Mouse (Mus musculus) hindbrain, embryonic 11.5 days (tissue): ENCODE results near the gene Atg4b. TPM values are rescaled to one million over a fixed set of nuclear protein-coding genes. Genes with fewer than 3 reads are reported as not detected.
A peak's percentile ranks its signal among the peaks of the same experiment; 100 is the strongest.

Source experiments
- ATAC-seq: fragments of 200-750 bp; cut with Nextera tagmentation; 2 replicates; pipeline ENCODE4 v1.8.0; 2017; ENCODE audit warnings: mild to moderate bottlenecking, moderate TSS enrichment, moderate library complexity; ENCODE audit not compliant: low FRiP score
- DNase-seq: peaks from one replicate; pipeline ENCODE4 v3.0.0-alpha.2; 2015; ENCODE audit warnings: low spot score
- H3K27ac ChIP-seq: fragments of 300-500 bp; sonication (generic); 2 replicates; pipeline ENCODE4 v1.5.1; 2014; ENCODE audit warnings: mild to moderate bottlenecking, low read depth, low read length
- H3K27me3 ChIP-seq: fragments of 300-500 bp; sonication (generic); 2 replicates; pipeline ENCODE4 v1.6.1; 2014; ENCODE audit warnings: mild to moderate bottlenecking, low read length, moderate library complexity, mixed read lengths; ENCODE audit not compliant: control insufficient read depth, insufficient read depth
- H3K36me3 ChIP-seq: fragments of 300-500 bp; sonication (generic); 2 replicates; pipeline ENCODE4 v1.6.1; 2014; ENCODE audit warnings: mild to moderate bottlenecking, low read length, moderate library complexity, mixed read lengths; ENCODE audit not compliant: control insufficient read depth, insufficient read depth
- H3K4me1 ChIP-seq: fragments of 300-500 bp; sonication (generic); replicated peaks from 2 replicates; pipeline ENCODE4 v1.6.1; 2014; ENCODE audit warnings: low read length, mixed read lengths; ENCODE audit not compliant: control insufficient read depth, insufficient read depth
- H3K4me2 ChIP-seq: fragments of 300-500 bp; sonication (generic); replicated peaks from 2 replicates; pipeline ENCODE4 v1.6.1; 2014; ENCODE audit warnings: mild to moderate bottlenecking, low read depth, low read length
- H3K4me3 ChIP-seq: fragments of 300-500 bp; sonication (generic); 2 replicates; pipeline ENCODE4 v1.5.1; 2014; ENCODE audit warnings: low read depth, low read length
- H3K9ac ChIP-seq: fragments of 300-500 bp; sonication (generic); 2 replicates; pipeline ENCODE4 v1.6.1; 2014; ENCODE audit warnings: low read depth, low read length
- H3K9me3 ChIP-seq: fragments of 300-500 bp; sonication (generic); 2 replicates; pipeline ENCODE4 v1.6.1; 2016; ENCODE audit warnings: low read length; ENCODE audit not compliant: control insufficient read depth
- WGBS: fragments of 180-500 bp; shearing (Covaris S2); extraction: QIAGEN DNeasy Blood & Tissue Kit; methylation state at CpG from one replicate; pipeline ENCODE4 v1.1.7; 2014; 5-methylcytosine and 5-hydroxymethylcytosine counted together
- polyA plus RNA-seq: library from polyadenylated mRNA; unstranded; fragments of >200 nt; fragmentation: Nextera tagmentation; extraction: Ambion mirVana; gene quantifications from 2 replicates; pipeline ENCODE4 v1.2.1, GENCODE M21; 2014

Atg4b gene
- polyA plus RNA-seq, 1 experiment from 2014 or later, result 101 TPM

GRCm38 (mm10) chr1:93726116-93726515 is 25.2 kb upstream of the Atg4b start:
- DNase-seq (no peak), ATAC-seq (no peak)
- no peak overlapping the region for H3K4me2 ChIP-seq
- no peak overlapping the region for H3K27ac ChIP-seq
- no peaks in the 10 kb centered on the region for H3K4me1 ChIP-seq
- no peak overlapping the region for H3K4me3 ChIP-seq
- H3K36me3 ChIP-seq, result no peaks in the 10 kb centered on the region
- H3K27me3 ChIP-seq, result no peaks in the 10 kb centered on the region
- 89% methylated on average over 3 of the region's 3 CpGs for WGBS
- no peaks in the 10 kb centered on the region for H3K9me3 ChIP-seq
- no peak overlapping the region for H3K9ac ChIP-seq

- DNase-seq (peak; percentile 52), ATAC-seq (peak; percentile 67; the same call in 1 of the 2 replicates)
- Histone ChIP-seq H3K4me3 (no peak overlapping the region), H3K36me3 (no peaks in the 10 kb centered on the region), H3K9me3 (no peaks in the 10 kb centered on the region), H3K4me2 (no peak overlapping the region), H3K27ac (no peak overlapping the region), H3K9ac (no peak overlapping the region), H3K27me3 (no peaks in the 10 kb centered on the region), H3K4me1 (no peaks in the 10 kb centered on the region)
- WGBS, result 71% methylated on average over 3 of the region's 3 CpGs
Measured at GRCm38 (mm10) chr1:93726974-93727373, 24.3 kb upstream of the Atg4b start.

GRCm38 (mm10) chr1:93731103-93731502 is 20.2 kb upstream of the Atg4b start:
- Histone ChIP-seq H3K9ac (no peak overlapping the region), H3K4me2 (no peak overlapping the region), H3K27ac (no peak overlapping the region), H3K4me3 (no peak overlapping the region), H3K9me3 (no peaks in the 10 kb centered on the region), H3K4me1 (no peaks in the 10 kb centered on the region), H3K27me3 (no peaks in the 10 kb centered on the region), H3K36me3 (no peaks in the 10 kb centered on the region)
- ATAC-seq (no peak), DNase-seq (no peak)
- WGBS, result 89% methylated on average over 5 of the region's 5 CpGs

- H3K4me2 ChIP-seq, result no peak overlapping the region
Measured at GRCm38 (mm10) chr1:93731880-93732281, 19.4 kb upstream of the Atg4b start.

GRCm38 (mm10) chr1:93735859-93736258 is 15.4 kb upstream of the Atg4b start:
- Histone ChIP-seq H3K27ac (no peak overlapping the region), H3K4me1 (no peaks in the 10 kb centered on the region), H3K4me2 (no peak overlapping the region), H3K4me3 (no peak overlapping the region), H3K9ac (no peak overlapping the region), H3K36me3 (no peaks in the 10 kb centered on the region), H3K27me3 (no peaks in the 10 kb centered on the region), H3K9me3 (no peaks in the 10 kb centered on the region)
- no peak for ATAC-seq
- WGBS, result 95% methylated on average over 3 of the region's 3 CpGs
- DNase-seq, result no peak

More at GRCm38 (mm10) chr1:93731880-93732281, 19.4 kb upstream of the Atg4b start:
- no peak overlapping the region for H3K27ac ChIP-seq
- H3K9ac ChIP-seq, result no peak overlapping the region
- H3K36me3 ChIP-seq, result no peaks in the 10 kb centered on the region
- WGBS, result 25% methylated on average over 3 of the region's 3 CpGs
- no peaks in the 10 kb centered on the region for H3K27me3 ChIP-seq
- H3K4me3 ChIP-seq, result no peak overlapping the region
- ATAC-seq, result no peak
- no peak for DNase-seq
- no peaks in the 10 kb centered on the region for H3K4me1 ChIP-seq
- no peaks in the 10 kb centered on the region for H3K9me3 ChIP-seq

GRCm38 (mm10) chr1:93737711-93738110 is 13.6 kb upstream of the Atg4b start:
- no peak overlapping the region for H3K4me2 ChIP-seq
- no peaks in the 10 kb centered on the region for H3K36me3 ChIP-seq
- ATAC-seq (no peak), DNase-seq (no peak)
- H3K4me3 ChIP-seq, result no peak overlapping the region
- H3K27ac ChIP-seq, result no peak overlapping the region
- no peaks in the 10 kb centered on the region for H3K4me1 ChIP-seq
- H3K9me3 ChIP-seq, result no peaks in the 10 kb centered on the region
- 97% methylated on average over 5 of the region's 5 CpGs for WGBS
- no peaks in the 10 kb centered on the region for H3K27me3 ChIP-seq
- no peak overlapping the region for H3K9ac ChIP-seq

- H3K9me3 ChIP-seq, result no peaks in the 10 kb centered on the region
- 93% methylated on average over 2 of the region's 2 CpGs for WGBS
- ATAC-seq (no peak), DNase-seq (no peak)
- H3K27me3 ChIP-seq, result no peaks in the 10 kb centered on the region
- H3K4me1 ChIP-seq, result no peaks in the 10 kb centered on the region
- no peak overlapping the region for H3K27ac ChIP-seq
- H3K9ac ChIP-seq, result no peak overlapping the region
- no peak overlapping the region for H3K4me2 ChIP-seq
- H3K36me3 ChIP-seq, result no peaks in the 10 kb centered on the region
- no peak overlapping the region for H3K4me3 ChIP-seq
Measured at GRCm38 (mm10) chr1:93740671-93741070, 10.6 kb upstream of the Atg4b start.

- Histone ChIP-seq H3K27ac (no peak overlapping the region), H3K9me3 (no peaks in the 10 kb centered on the region), H3K4me3 (no peak overlapping the region), H3K27me3 (no peaks in the 10 kb centered on the region), H3K4me2 (no peak overlapping the region), H3K36me3 (no peaks in the 10 kb centered on the region), H3K9ac (no peak overlapping the region), H3K4me1 (no peaks in the 10 kb centered on the region)
- WGBS, result 87% methylated on average over 4 of the region's 4 CpGs
- ATAC-seq (no peak), DNase-seq (no peak)
Measured at GRCm38 (mm10) chr1:93741987-93742386, 9.3 kb upstream of the Atg4b start.

GRCm38 (mm10) chr1:93742910-93743309 is 8.4 kb upstream of the Atg4b start:
- no peaks in the 10 kb centered on the region for H3K36me3 ChIP-seq
- no peak for DNase-seq

More at GRCm38 (mm10) chr1:93742910-93743309, 8.4 kb upstream of the Atg4b start:
- Histone ChIP-seq H3K4me1 (no peaks in the 10 kb centered on the region), H3K9me3 (no peaks in the 10 kb centered on the region), H3K27me3 (no peaks in the 10 kb centered on the region), H3K27ac (no peak overlapping the region), H3K9ac (no peak overlapping the region), H3K4me3 (no peak overlapping the region), H3K4me2 (no peak overlapping the region)
- ATAC-seq, result no peak
